Mouse (Mus musculus): Measurements from ENCODE around the gene Frmd4a. TPM values are rescaled to one million over a fixed set of nuclear protein-coding genes. Genes with fewer than 3 reads are reported as not detected.

Frmd4a gene
- polyA plus RNA-seq, 1 experiment from 2014 or later, result 17.7 TPM

DNA sequence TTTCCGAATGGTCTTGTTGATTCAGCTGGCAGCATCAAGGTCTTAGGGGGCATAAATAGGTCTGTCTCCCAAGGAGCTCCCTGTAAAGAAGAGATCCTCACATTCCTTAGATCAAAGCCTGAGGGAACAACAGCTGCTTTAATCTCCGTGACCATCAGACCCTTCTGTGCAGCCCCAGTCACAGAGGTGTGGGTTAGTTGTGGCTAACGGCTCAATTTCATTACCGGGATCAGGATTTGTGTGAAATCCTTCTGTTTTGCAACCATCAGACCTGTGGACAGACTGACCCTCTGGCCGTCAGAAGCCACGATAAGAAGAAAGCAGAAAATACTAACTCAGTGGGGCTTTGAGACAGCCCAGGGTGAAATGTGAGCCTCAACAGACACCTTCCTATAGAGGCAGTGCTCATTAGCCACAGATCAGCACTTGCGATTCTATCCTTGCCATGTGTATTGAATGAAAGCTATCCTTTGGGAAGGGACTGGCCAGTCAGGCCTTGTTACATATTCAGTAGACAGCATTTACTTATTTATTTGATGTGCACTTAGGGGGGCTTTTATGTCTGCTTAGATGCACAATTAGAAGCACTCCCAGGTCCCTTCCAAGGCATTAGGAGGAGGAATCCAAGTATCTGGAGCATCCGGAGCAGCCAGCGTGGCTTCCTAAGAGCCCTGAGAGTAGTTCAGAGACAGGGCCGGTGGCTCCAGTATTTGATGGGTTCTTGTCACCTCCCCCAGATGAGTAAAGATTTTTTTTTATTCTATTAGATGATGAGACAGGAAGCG is 524.5 kb downstream of the Frmd4a start:
- no peak for ATAC-seq (ENCODE audit: insufficient number of reproducible peaks, insufficient read depth, low FRiP score, low read depth)
- Histone ChIP-seq H3K4me3 (ENCODE audit: control insufficient read depth in 1 of 2, insufficient read depth in 1 of 2, low read depth in 1 of 2, low read length in 2 of 2) (no peak overlapping the region), H3K9me3 (ENCODE audit: control insufficient read depth, low read length) (no peaks in the 10 kb centered on the region), H3K4me1 (ENCODE audit: control insufficient read depth in 2 of 2, insufficient read depth in 2 of 2, low read length in 2 of 2) (peaks cover 28 to 39% of the 10 kb centered on the region in 2 experiments), H3K27ac (replicated peaks in 1 of 2; ENCODE audit: control insufficient read depth in 1 of 2, insufficient read depth in 1 of 2, low read depth in 2 of 2, low read length in 2 of 2) (peak overlapping the region; percentile 27 to 30; a peak in 3 of 4 replicates), H3K9ac (ENCODE audit: low read length) (peak overlapping the region; percentile 4; the same call in 1 of the 2 replicates), H3K4me2 (ENCODE audit: low read length) (no peak overlapping the region), H3K27me3 (ENCODE audit: control insufficient read depth, insufficient read depth, low read length) (no peaks in the 10 kb centered on the region), H3K36me3 (ENCODE audit: control insufficient read depth, insufficient read depth, low read length) (0 out of 2 replicates have a peak, but pooled peaks cover 7% of the 10 kb centered on the region)
- 34% methylated on average over 11 of the region's 11 CpGs for WGBS

GRCm38 (mm10) chr2:4542629-4543416 is 525.3 kb downstream of the Frmd4a start:
- Histone ChIP-seq H3K27me3 (ENCODE audit: control insufficient read depth, insufficient read depth, low read length) (no peaks in the 10 kb centered on the region), H3K4me1 (ENCODE audit: control insufficient read depth in 2 of 2, insufficient read depth in 2 of 2, low read length in 2 of 2) (peaks cover 28 to 39% of the 10 kb centered on the region in 2 experiments), H3K9me3 (ENCODE audit: control insufficient read depth, low read length) (no peaks in the 10 kb centered on the region), H3K27ac (replicated peaks in 1 of 2; ENCODE audit: control insufficient read depth in 1 of 2, insufficient read depth in 1 of 2, low read depth in 2 of 2, low read length in 2 of 2) (peak overlapping the region; percentile 30 to 68; a peak in 3 of 4 replicates), H3K36me3 (ENCODE audit: control insufficient read depth, insufficient read depth, low read length) (0 out of 2 replicates have a peak, but pooled peaks cover 5% of the 10 kb centered on the region), H3K4me3 (ENCODE audit: control insufficient read depth in 1 of 2, insufficient read depth in 1 of 2, low read depth in 1 of 2, low read length in 2 of 2) (no peak overlapping the region), H3K9ac (ENCODE audit: low read length) (no peak overlapping the region), H3K4me2 (ENCODE audit: low read length) (no peak overlapping the region)
- WGBS, result 47% methylated on average over 11 of the region's 11 CpGs
- peak; percentile 10; the same call in 1 of the 2 replicates for ATAC-seq (ENCODE audit: insufficient number of reproducible peaks, insufficient read depth, low FRiP score, low read depth)

- Histone ChIP-seq H3K36me3 (ENCODE audit: control insufficient read depth, insufficient read depth, low read length) (0 out of 2 replicates have a peak, but pooled peaks cover 5% of the 10 kb centered on the region), H3K9me3 (ENCODE audit: control insufficient read depth, low read length) (no peaks in the 10 kb centered on the region), H3K4me2 (ENCODE audit: low read length) (no peak overlapping the region), H3K9ac (ENCODE audit: low read length) (no peak overlapping the region), H3K27ac (replicated peaks in 1 of 2; ENCODE audit: control insufficient read depth in 1 of 2, insufficient read depth in 1 of 2, low read depth in 2 of 2, low read length in 2 of 2) (no peak overlapping the region), H3K4me1 (ENCODE audit: control insufficient read depth in 2 of 2, insufficient read depth in 2 of 2, low read length in 2 of 2) (peaks cover 28 to 36% of the 10 kb centered on the region in 2 experiments), H3K27me3 (ENCODE audit: control insufficient read depth, insufficient read depth, low read length) (no peaks in the 10 kb centered on the region), H3K4me3 (ENCODE audit: control insufficient read depth in 1 of 2, insufficient read depth in 1 of 2, low read depth in 1 of 2, low read length in 2 of 2) (no peak overlapping the region)
- no peak for ATAC-seq (ENCODE audit: insufficient number of reproducible peaks, insufficient read depth, low FRiP score, low read depth)
- WGBS, result 24% methylated on average over 1 of the region's 1 CpGs
Measured at GRCm38 (mm10) chr2:4543417-4543775, 525.9 kb downstream of the Frmd4a start.

GRCm38 (mm10) chr2:4544360-4544759 is 526.8 kb downstream of the Frmd4a start:
- H3K9ac ChIP-seq (ENCODE audit: low read length), result no peak overlapping the region
- no peaks in the 10 kb centered on the region for H3K27me3 ChIP-seq (ENCODE audit: control insufficient read depth, insufficient read depth, low read length)
- peaks cover 31 to 40% of the 10 kb centered on the region in 2 experiments for H3K4me1 ChIP-seq (ENCODE audit: control insufficient read depth in 2 of 2, insufficient read depth in 2 of 2, low read length in 2 of 2)
- H3K36me3 ChIP-seq (ENCODE audit: control insufficient read depth, insufficient read depth, low read length), result 0 out of 2 replicates have a peak, but pooled peaks cover 7% of the 10 kb centered on the region
- H3K27ac ChIP-seq (replicated peaks in 1 of 2; ENCODE audit: control insufficient read depth in 1 of 2, insufficient read depth in 1 of 2, low read depth in 2 of 2, low read length in 2 of 2), result peak overlapping the region; percentile 19 to 29; a peak in 3 of 4 replicates
- peak; percentile 54; the same call in 1 of the 2 replicates for ATAC-seq (ENCODE audit: insufficient number of reproducible peaks, insufficient read depth, low FRiP score, low read depth)
- H3K9me3 ChIP-seq (ENCODE audit: control insufficient read depth, low read length), result no peaks in the 10 kb centered on the region
- H3K4me2 ChIP-seq (ENCODE audit: low read length), result no peak overlapping the region
- 32% methylated on average over 5 of the region's 5 CpGs for WGBS
- H3K4me3 ChIP-seq (ENCODE audit: control insufficient read depth in 1 of 2, insufficient read depth in 1 of 2, low read depth in 1 of 2, low read length in 2 of 2), result no peak overlapping the region

DNA sequence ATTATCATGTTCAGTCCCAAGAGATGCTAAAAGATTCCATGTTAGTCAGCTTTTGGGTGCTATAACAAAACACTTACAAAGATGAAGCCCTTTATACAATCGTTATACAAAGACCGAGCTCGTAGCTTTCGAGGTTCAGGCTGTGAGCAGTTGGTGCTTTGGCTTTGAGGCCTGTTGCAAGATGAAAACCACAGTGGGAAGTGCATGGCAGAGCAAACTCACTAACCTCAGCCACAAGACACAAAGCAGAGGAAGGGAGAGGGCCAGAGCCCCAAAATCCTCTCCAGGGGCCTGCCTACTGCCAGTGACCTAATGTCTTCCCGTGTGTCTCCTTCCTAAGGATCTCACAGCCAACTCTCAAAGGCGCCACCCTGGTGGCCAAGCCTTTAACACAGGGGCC is 527.7 kb downstream of the Frmd4a start:
- Histone ChIP-seq H3K4me1 (ENCODE audit: control insufficient read depth in 2 of 2, insufficient read depth in 2 of 2, low read length in 2 of 2) (peaks cover 33 to 42% of the 10 kb centered on the region in 2 experiments), H3K9me3 (ENCODE audit: control insufficient read depth, low read length) (no peaks in the 10 kb centered on the region), H3K9ac (ENCODE audit: low read length) (no peak overlapping the region), H3K4me2 (ENCODE audit: low read length) (no peak overlapping the region), H3K27me3 (ENCODE audit: control insufficient read depth, insufficient read depth, low read length) (no peaks in the 10 kb centered on the region), H3K4me3 (ENCODE audit: control insufficient read depth in 1 of 2, insufficient read depth in 1 of 2, low read depth in 1 of 2, low read length in 2 of 2) (no peak overlapping the region), H3K27ac (replicated peaks in 1 of 2; ENCODE audit: control insufficient read depth in 1 of 2, insufficient read depth in 1 of 2, low read depth in 2 of 2, low read length in 2 of 2) (no peak overlapping the region), H3K36me3 (ENCODE audit: control insufficient read depth, insufficient read depth, low read length) (0 out of 2 replicates have a peak, but pooled peaks cover 7% of the 10 kb centered on the region)
- ATAC-seq (ENCODE audit: insufficient number of reproducible peaks, insufficient read depth, low FRiP score, low read depth), result no peak
- 88% methylated on average over 6 of the region's 6 CpGs for WGBS

DNA sequence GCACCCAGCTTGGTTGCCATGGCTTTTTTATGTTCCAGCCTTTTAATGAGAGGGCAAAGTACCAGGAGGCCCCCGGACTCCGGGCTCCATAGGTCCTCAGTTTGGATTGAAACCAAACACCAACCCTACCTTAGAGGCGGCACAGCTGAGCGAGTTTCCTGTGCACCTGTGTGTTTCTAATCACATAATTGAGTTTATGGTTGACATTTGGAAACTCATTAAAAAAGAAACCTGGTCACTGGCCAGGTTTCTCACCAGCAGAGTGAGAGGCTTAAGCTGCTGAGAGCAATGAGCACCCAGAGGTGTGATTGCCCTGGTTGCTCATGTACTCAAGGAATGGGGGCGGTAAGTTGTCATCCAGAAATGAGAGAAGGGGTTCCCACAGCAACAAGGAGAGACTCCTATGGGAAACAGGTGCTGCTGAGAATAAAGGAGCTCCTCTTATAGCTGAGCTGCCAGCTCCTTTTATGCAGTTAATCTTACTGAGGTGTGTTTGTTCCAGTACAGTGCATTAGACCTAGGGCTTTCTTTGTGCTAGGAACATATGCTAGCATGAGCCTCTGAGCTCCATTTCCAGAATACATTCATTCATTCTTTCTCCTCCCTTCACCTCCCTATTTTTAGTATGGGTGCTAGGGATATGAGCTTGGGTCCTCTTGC is 529.6 kb downstream of the Frmd4a start:
- ATAC-seq (ENCODE audit: insufficient number of reproducible peaks, insufficient read depth, low FRiP score, low read depth), result no peak

GRCm38 (mm10) chr2:4549271-4549670 is 531.8 kb downstream of the Frmd4a start:
- Histone ChIP-seq H3K27ac (replicated peaks in 1 of 2; ENCODE audit: control insufficient read depth in 1 of 2, insufficient read depth in 1 of 2, low read depth in 2 of 2, low read length in 2 of 2) (no peak overlapping the region), H3K36me3 (ENCODE audit: control insufficient read depth, insufficient read depth, low read length) (0 out of 2 replicates have a peak, but pooled peaks cover 12% of the 10 kb centered on the region), H3K4me2 (ENCODE audit: low read length) (no peak overlapping the region), H3K4me3 (ENCODE audit: control insufficient read depth in 1 of 2, insufficient read depth in 1 of 2, low read depth in 1 of 2, low read length in 2 of 2) (no peak overlapping the region), H3K27me3 (ENCODE audit: control insufficient read depth, insufficient read depth, low read length) (no peaks in the 10 kb centered on the region), H3K4me1 (ENCODE audit: control insufficient read depth in 2 of 2, insufficient read depth in 2 of 2, low read length in 2 of 2) (peaks cover 12 to 14% of the 10 kb centered on the region in 2 experiments), H3K9ac (ENCODE audit: low read length) (no peak overlapping the region), H3K9me3 (ENCODE audit: control insufficient read depth, low read length) (no peaks in the 10 kb centered on the region)
- no peak for ATAC-seq (ENCODE audit: insufficient number of reproducible peaks, insufficient read depth, low FRiP score, low read depth)
- 88% methylated on average over 14 of the region's 14 CpGs for WGBS

More for the DNA sequence above, 529.6 kb downstream of the Frmd4a start:
- Histone ChIP-seq H3K27me3 (ENCODE audit: control insufficient read depth, insufficient read depth, low read length) (no peaks in the 10 kb centered on the region), H3K9me3 (ENCODE audit: control insufficient read depth, low read length) (no peaks in the 10 kb centered on the region), H3K36me3 (ENCODE audit: control insufficient read depth, insufficient read depth, low read length) (0 out of 2 replicates have a peak, but pooled peaks cover 12% of the 10 kb centered on the region), H3K4me3 (ENCODE audit: control insufficient read depth in 1 of 2, insufficient read depth in 1 of 2, low read depth in 1 of 2, low read length in 2 of 2) (no peak overlapping the region), H3K4me1 (ENCODE audit: control insufficient read depth in 2 of 2, insufficient read depth in 2 of 2, low read length in 2 of 2) (peaks cover 29 to 36% of the 10 kb centered on the region in 2 experiments), H3K27ac (replicated peaks in 1 of 2; ENCODE audit: control insufficient read depth in 1 of 2, insufficient read depth in 1 of 2, low read depth in 2 of 2, low read length in 2 of 2) (no peak overlapping the region), H3K9ac (ENCODE audit: low read length) (no peak overlapping the region), H3K4me2 (ENCODE audit: low read length) (no peak overlapping the region)
- 90% methylated on average over 5 of the region's 5 CpGs for WGBS
